Mouse (Mus musculus) left cerebral cortex, adult 9 months (tissue): Measurements from ENCODE around the gene Gm38119.
"Not testable (repeated sequence)": the region's sequence is repeated elsewhere in the genome, so short reads cannot be mapped to it uniquely, and the experiment has no call there.

Experiments
- DNase-seq, 2 experiments: peaks; one replicate each; pipeline ENCODE4 v3.0.0; 2022; ENCODE audit warnings: low spot score in 2 of 2

Gm38119 gene

DNA sequence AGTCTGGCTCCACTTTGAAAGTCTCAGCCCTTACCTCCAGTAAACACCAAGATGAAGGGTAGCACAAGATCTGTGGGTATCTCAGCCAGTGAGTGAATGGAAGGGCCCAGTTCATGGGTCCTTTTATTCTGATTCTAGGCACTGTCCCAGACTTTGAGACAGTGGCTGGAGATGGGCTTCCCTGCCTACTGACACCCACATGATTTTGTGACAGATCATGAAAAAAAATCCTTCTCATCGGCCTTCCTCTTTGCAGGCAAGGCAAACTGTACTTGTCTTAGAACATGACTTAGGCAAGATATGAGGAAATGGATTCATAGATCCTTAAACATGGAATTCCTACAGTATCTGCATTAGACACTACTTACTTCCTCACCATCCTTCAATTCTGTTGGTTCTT is at the start of gene Gm38119:
Gene Gm38119 (minus strand): TSS at position 101 of the 400 bp plus-strand sequence.
- no peak for DNase-seq

DNA sequence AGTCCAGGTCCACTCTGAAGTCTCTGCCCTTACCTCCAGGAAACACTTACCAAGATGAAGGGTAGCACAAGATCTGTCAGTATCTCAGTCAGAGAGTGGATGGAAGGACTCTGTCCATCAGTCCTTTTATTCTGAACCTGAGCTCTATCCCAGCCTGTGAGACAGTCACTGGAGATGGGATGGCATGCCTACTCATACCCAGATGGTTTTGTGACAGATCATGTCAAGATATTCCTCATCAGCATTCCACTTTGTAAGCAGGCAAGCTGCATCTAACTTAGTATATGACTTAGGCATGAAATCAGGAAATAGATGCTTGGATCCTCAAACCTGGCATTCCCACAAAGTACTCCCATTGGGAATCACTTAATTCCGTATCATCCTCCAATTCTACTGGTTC is 39.9 kb upstream of the Gm38119 start, which contains the start of gene Lce1i:
Gene Lce1i (minus strand): TSS at position 101 of the 400 bp plus-strand sequence.
- DNase-seq: no peak

DNA sequence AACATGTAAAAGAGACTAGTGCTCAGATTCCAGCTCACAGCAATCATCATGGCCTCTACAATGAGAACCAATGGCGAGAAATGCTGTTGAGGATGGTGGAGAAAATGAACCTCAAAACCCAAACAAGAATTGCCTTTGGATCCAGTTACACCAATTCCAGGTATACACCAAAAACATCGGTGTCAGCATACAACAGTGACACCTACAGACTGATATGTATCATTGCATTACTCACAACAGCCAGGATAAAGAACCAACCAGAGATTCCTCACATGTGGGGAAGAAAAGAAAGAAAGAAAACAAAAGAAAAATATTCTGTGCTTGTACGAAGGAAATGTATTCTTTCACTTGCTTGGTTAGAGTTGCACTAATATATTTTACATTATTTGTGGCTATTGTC is 32.7 kb upstream of the Gm38119 start:
- no peak for DNase-seq

- DNase-seq: no peak
Measured at GRCm38 (mm10) chr3:92764965-92765364, 26.1 kb upstream of the Gm38119 start, which contains the start of gene Lce1h. TSS of gene Lce1h (minus strand) at chr3:92765065.

DNA sequence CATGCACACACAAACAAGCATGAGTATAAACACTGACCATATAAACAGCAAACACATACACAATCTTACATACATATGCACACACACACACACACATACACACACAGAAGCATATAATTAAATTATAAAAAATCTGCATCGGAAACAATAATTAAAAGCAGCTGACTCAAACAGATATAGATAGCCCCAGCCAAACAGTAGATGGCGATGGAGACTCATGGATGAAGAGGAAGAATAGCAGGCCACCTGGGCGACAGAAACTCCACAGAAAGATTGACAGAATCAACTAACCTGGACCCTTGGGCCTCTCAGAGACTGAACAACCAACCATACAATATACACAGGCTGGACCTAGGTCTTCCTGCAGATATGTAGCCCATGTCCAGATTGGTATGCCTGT is 14.3 kb upstream of the Gm38119 start:
- DNase-seq: no peak

DNA sequence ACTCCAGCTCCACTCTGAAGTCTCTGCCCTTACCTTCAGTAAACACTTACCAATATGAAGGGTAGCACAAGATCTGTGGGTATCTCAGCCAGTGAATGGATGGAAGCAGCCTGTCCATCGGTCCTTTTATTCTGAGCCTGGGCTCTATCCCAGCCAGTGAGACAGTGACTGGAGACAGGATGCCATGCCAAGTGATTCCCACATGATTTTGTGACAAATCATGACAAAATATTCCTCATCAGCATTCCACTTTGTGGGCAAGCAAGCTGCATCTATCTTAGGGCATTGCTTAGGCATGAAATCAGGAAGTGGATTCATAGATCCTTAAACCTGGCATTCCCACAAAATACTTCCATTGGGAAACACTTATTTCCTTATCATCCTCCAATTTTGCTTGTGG is 13.3 kb upstream of the Gm38119 start, which contains the start of gene Lce1g:
Gene Lce1g (minus strand): TSS at position 101 of the 400 bp plus-strand sequence.
- no peak for DNase-seq

DNA sequence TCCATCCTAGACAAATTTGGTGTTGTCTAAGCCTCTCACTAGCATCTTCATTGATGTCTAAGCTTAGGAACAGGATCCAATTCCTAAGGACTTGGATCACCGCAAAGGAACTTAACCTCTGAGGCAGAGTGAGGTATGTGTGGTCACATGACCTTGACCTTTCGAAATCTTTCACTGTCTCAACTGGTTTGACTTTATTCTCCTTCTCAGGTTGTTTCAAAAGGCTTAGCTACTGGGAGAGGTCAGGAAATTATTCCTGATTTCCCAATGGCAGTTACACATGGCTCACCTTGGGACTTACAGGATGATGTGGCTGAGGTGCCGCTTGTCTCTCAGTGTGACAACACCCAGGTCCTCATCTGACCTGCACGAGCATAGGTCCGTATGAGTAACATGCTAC is 16.3 kb downstream of the Gm38119 start:
- no peak for DNase-seq

- DNase-seq: no peak
Measured at GRCm38 (mm10) chr3:92720250-92720649, 18.6 kb downstream of the Gm38119 start, which contains the start of gene Lce1f. TSS of gene Lce1f (minus strand) at chr3:92720350.

GRCm38 (mm10) chr3:92715122-92715521 is 23.8 kb downstream of the Gm38119 start:
- no peak for DNase-seq

GRCm38 (mm10) chr3:92708974-92709373 is 29.9 kb downstream of the Gm38119 start, which contains the start of gene Lce1e:
TSS of gene Lce1e (minus strand) at chr3:92709074.
- DNase-seq: no peak

- DNase-seq: no peak
Measured at GRCm38 (mm10) chr3:92694613-92695012, 44.3 kb downstream of the Gm38119 start.

GRCm38 (mm10) chr3:92691688-92692087 is 47.2 kb downstream of the Gm38119 start:
- no peak for DNase-seq

DNA sequence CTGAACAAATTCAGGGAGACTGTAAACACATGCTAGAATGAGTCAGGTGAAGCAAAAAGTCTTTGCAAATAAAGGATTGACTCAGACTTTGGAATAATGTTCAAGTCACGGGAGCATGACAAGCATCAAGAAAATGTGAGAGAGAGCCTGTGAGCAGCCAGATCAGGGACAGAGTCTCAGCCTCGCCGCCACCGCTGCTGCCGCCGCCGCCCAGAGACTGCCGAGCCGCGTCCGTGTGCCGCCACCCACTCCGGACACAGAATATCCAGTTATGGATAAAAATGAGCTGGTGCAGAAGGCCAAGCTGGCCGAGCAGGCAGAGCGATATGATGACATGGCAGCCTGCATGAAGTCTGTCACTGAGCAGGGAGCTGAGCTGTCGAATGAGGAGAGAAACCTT is 49.7 kb downstream of the Gm38119 start:
- not testable (repeated sequence) for DNase-seq
